Mouse (Mus musculus) CD4-positive, CD25-positive, alpha-beta regulatory T cell, adult 4 months (primary cell): ENCODE data around the gene Nxt2. TPM values are rescaled to one million over a fixed set of nuclear protein-coding genes. Genes with fewer than 3 reads are reported as not detected.

Source experiments
- polyA plus RNA-seq, 2 experiments: library from polyadenylated mRNA; unstranded; fragments of 100-300 nt; shearing (Covaris generic); gene quantifications; one replicate each; pipeline ENCODE4 v1.2.1; 2017

The Nxt2 gene
- polyA plus RNA-seq, 2 experiments from 2014 or later: 5.4 to 5.7 TPM

Other genes with a start within 250 kb of the Nxt2 start
- not detected for gene Gucy2f, start 29.8 kb upstream of the Nxt2 start, polyA plus RNA-seq
- gene Kcne1l, start 79.5 kb downstream of the Nxt2 start, polyA plus RNA-seq: not detected
- 10 to 100 TPM; 36.7 to 38.0 TPM for gene Acsl4, start 163.8 kb downstream of the Nxt2 start, polyA plus RNA-seq